Comparison of ENCODE assay signal across 10 mouse cellular contexts in genomic region chr12:56532986-56533495, GRCm38 (mm10). TPM values are rescaled to one million over a fixed set of nuclear protein-coding genes. Genes with fewer than 3 reads are reported as not detected.
DNase-seq lines count a peak whose midpoint lies in the region; ATAC-seq and TF ChIP-seq lines count a peak whose summit lies in the region.
"Had no signal": no experiment of that assay in that cellular context is flagged by ENCODE, and none has a peak within 500 bp of the region (broad histone marks: within the 10 kb centered on the region; RNA-seq: fewer than 3 reads in every experiment).

No protein-coding gene starts in this region.

- no peak for ATAC-seq in hindbrain, embryonic 13.5 days (ENCODE audit: low FRiP score)
- 0 out of 2 replicates have a peak, but pooled peaks have one; percentile 15 for ATAC-seq in granulocyte monocyte progenitor cell, adult 5-6 weeks (replicated peaks; ENCODE audit: poor library complexity, severe bottlenecking)
- no peak for ATAC-seq in midbrain, postnatal 0 days (ENCODE audit: low FRiP score)

- H3K4me1 ChIP-seq in hindbrain, embryonic 10.5 days (replicated peaks) = peaks cover 24% of the 10 kb centered on the region
- peaks cover 24% of the 10 kb centered on the region for H3K4me1 ChIP-seq in hindbrain, embryonic 13.5 days (replicated peaks)
- H3K4me1 ChIP-seq in midbrain, postnatal 0 days (ENCODE audit: insufficient read depth, low read length) = 0 out of 2 replicates have a peak, but pooled peaks cover 2% of the 10 kb centered on the region

- no peaks in the 10 kb centered on the region for H3K36me3 ChIP-seq in hindbrain, embryonic 10.5 days
- no peaks in the 10 kb centered on the region for H3K36me3 ChIP-seq in hindbrain, embryonic 13.5 days
- H3K36me3 ChIP-seq in midbrain, postnatal 0 days (ENCODE audit: insufficient read depth, low read length) = no peaks in the 10 kb centered on the region
- H3K36me3 ChIP-seq: G1E had no signal

- no peak overlapping the region for H3K27ac ChIP-seq in hindbrain, embryonic 10.5 days
- no peak overlapping the region for H3K27ac ChIP-seq in hindbrain, embryonic 13.5 days
- no peak overlapping the region for H3K27ac ChIP-seq in midbrain, postnatal 0 days (ENCODE audit: low read depth, low read length)

- peaks cover 100% of the 10 kb centered on the region for H3K27me3 ChIP-seq in hindbrain, embryonic 10.5 days (ENCODE audit: insufficient read depth, poor library complexity, severe bottlenecking)
- H3K27me3 ChIP-seq in hindbrain, embryonic 13.5 days = peaks cover 97% of the 10 kb centered on the region
- peaks cover 89% of the 10 kb centered on the region for H3K27me3 ChIP-seq in midbrain, postnatal 0 days (ENCODE audit: insufficient read depth, low read length)

- H3K4me2 ChIP-seq in hindbrain, embryonic 13.5 days = no peak overlapping the region
- H3K4me2 ChIP-seq in midbrain, postnatal 0 days (ENCODE audit: low read depth, low read length, poor library complexity, severe bottlenecking) = no peak overlapping the region; the same call in 1 of the 2 replicates

- WGBS in hindbrain, embryonic 10.5 days = 1% methylated on average over 49 of the region's 50 CpGs
- WGBS in hindbrain, embryonic 13.5 days = 1% methylated on average over 45 of the region's 50 CpGs
- 2% methylated on average over 40 of the region's 50 CpGs for WGBS in midbrain, postnatal 0 days

- no peak for TF ChIP-seq CTCF in midbrain, postnatal 0 days (IDR thresholded peaks at IDR 0.05)

- H3K9ac ChIP-seq in hindbrain, embryonic 13.5 days = no peak overlapping the region
- H3K9ac ChIP-seq in midbrain, postnatal 0 days (replicated peaks; ENCODE audit: low read length, poor library complexity, severe bottlenecking) = no peak overlapping the region

- H3K4me3 ChIP-seq in hindbrain, embryonic 10.5 days = peak overlapping the region; percentile 33
- H3K4me3 ChIP-seq in hindbrain, embryonic 13.5 days = no peak overlapping the region
- peak overlapping the region; percentile 14; the same call in 1 of the 2 replicates for H3K4me3 ChIP-seq in midbrain, postnatal 0 days (ENCODE audit: low read depth, low read length)

- H3K9me3 ChIP-seq in hindbrain, embryonic 10.5 days = no peaks in the 10 kb centered on the region
- H3K9me3 ChIP-seq in hindbrain, embryonic 13.5 days = no peaks in the 10 kb centered on the region
- H3K9me3 ChIP-seq in midbrain, postnatal 0 days (ENCODE audit: low read length) = no peaks in the 10 kb centered on the region

- DNase-seq in hindbrain, embryonic 10.5 days (ENCODE audit: low spot score) = peak; percentile 72
- peak; percentile 71 for DNase-seq in ZHBTc4 (ENCODE audit: low read depth, low spot score)
- no peak for DNase-seq in midbrain, postnatal 0 days (ENCODE audit: low spot score)
- no peak for DNase-seq in urinary bladder, adult 2 months (ENCODE audit: low spot score)
- no peak for DNase-seq in adrenal gland, adult (ENCODE audit: inconsistent age in 2 of 2, low spot score in 1 of 2)
- no peak for DNase-seq in testis, postnatal 10 days (ENCODE audit: low spot score)
- DNase-seq: gastrocnemius, postnatal 14 days had no signal

RNA-seq across cellular contexts. Expression of gene Nkx2-1, which starts 3.7 kb away (rescaled TPM):
- polyA plus RNA-seq in hindbrain, embryonic 10.5 days (2016; fragmentation: Nextera tagmentation; extraction: Ambion mirVana) = 3.2 and 3.6 TPM in 2 replicates
- 0.31 TPM in 1 of 2 replicates, not detected in the other for polyA plus RNA-seq in hindbrain, embryonic 13.5 days (2015; fragmentation: Nextera tagmentation; extraction: Ambion mirVana)
- not detected in 2 replicates for total RNA-seq in granulocyte monocyte progenitor cell, adult 5-6 weeks (2014; fragmentation: Nextera tagmentation)
- not detected in 2 replicates for total RNA-seq in granulocyte monocyte progenitor cell, adult 5-6 weeks (2017)
- total RNA-seq in midbrain, postnatal 0 days (2014; rRNA removed) = 0.19 and 1.6 TPM in 2 replicates
- polyA plus RNA-seq in midbrain, postnatal 0 days (2015; fragmentation: Nextera tagmentation; extraction: Ambion mirVana) = 5.1 and 7.6 TPM in 2 replicates
- polyA plus RNA-seq in urinary bladder, adult 2 months (2012; rRNA removed) = not detected in 2 replicates
- total RNA-seq: gastrocnemius, postnatal 14 days had no signal
- polyA plus RNA-seq: G1E had no signal

Comparison
In these comparisons a context has a peak if more than half of its experiments do, and no peak if none do; other contexts are left out.
1. DNase-seq: peak in hindbrain, embryonic 10.5 days (single experiment) and ZHBTc4 (single experiment); none in midbrain, postnatal 0 days (single experiment), urinary bladder, adult 2 months (single experiment), adrenal gland, adult (0 of 2) and testis, postnatal 10 days (single experiment).